14 mouse cellular contexts compared by ENCODE assay signal in genomic region chr5:110976721-110977120, GRCm38 (mm10).
"Had no signal": no experiment of that assay in that cellular context is flagged by ENCODE, and none has a peak within 500 bp of the region (broad histone marks: within the 10 kb centered on the region; RNA-seq: fewer than 3 reads in every experiment).

No protein-coding gene starts in this region.

- H3K36me3 ChIP-seq: lung, embryonic 15.5 days; midbrain, embryonic 15.5 days; stomach, embryonic 15.5 days had no signal

- H3K4me1 ChIP-seq: stomach, embryonic 15.5 days had no signal

- H3K4me3 ChIP-seq: lung, embryonic 15.5 days; midbrain, embryonic 13.5 days; midbrain, embryonic 15.5 days; neural tube, embryonic 12.5 days; stomach, embryonic 15.5 days had no signal

- ATAC-seq: midbrain, embryonic 13.5 days; midbrain, embryonic 15.5 days had no signal

- H3K27ac ChIP-seq: lung, embryonic 15.5 days; midbrain, embryonic 13.5 days; midbrain, embryonic 15.5 days; neural tube, embryonic 12.5 days; stomach, embryonic 15.5 days; stomach, postnatal 0 days had no signal

- H3K9me3 ChIP-seq: lung, embryonic 15.5 days; midbrain, embryonic 13.5 days; midbrain, embryonic 15.5 days; neural tube, embryonic 12.5 days; stomach, embryonic 15.5 days had no signal

- H3K27me3 ChIP-seq: lung, embryonic 15.5 days; midbrain, embryonic 15.5 days; neural tube, embryonic 12.5 days; stomach, embryonic 15.5 days had no signal

- DNase-seq: lung, adult 2 months; lung, postnatal 14 days; lung, postnatal 4 days; right cerebral cortex, postnatal 14 days; thymus, adult 2 months; thymus, postnatal 25 days; thymus, postnatal 4 days had no signal

- H3K9ac ChIP-seq: lung, embryonic 15.5 days; midbrain, embryonic 13.5 days; midbrain, embryonic 15.5 days; neural tube, embryonic 12.5 days; stomach, embryonic 15.5 days had no signal

- H3K4me2 ChIP-seq: lung, embryonic 15.5 days; midbrain, embryonic 11.5 days; midbrain, embryonic 13.5 days; midbrain, embryonic 15.5 days; neural tube, embryonic 12.5 days; stomach, embryonic 15.5 days had no signal
